ENCODE assay signal across 10 mouse cellular contexts in the genomic region with DNA sequence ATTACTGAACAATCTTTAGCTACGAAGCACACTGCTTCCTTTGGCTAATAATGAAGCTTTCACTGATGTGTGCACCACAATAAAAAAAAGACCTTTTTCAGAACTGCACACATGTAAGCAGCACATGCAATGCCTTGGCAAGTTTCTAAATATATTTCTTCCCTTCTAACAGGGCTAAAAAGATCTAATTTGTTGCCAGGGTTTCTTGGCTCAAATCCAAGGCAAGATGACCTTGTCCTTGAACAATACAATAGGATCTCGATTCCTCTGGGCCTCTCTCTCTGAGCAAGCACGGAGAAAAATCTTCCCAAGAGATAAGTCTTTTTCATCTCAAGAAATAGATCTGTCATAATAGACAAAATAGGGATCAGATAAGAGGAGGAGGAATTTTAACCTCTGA.
A peak's percentile ranks its signal among the peaks of the same experiment; 100 is the strongest.
DNase-seq lines count a peak whose midpoint lies in the region; ATAC-seq and TF ChIP-seq lines count a peak whose summit lies in the region.
"Had no signal": no experiment of that assay in that cellular context is flagged by ENCODE, and none has a peak within 500 bp of the region (broad histone marks: within the 10 kb centered on the region; RNA-seq: fewer than 3 reads in every experiment).

No protein-coding gene starts in this region.

- H3K27ac ChIP-seq in left cerebral cortex, adult 2 months = peak overlapping the region; percentile 3; the same call in 1 of the 2 replicates
- H3K27ac ChIP-seq in heart, embryonic 11.5 days (ENCODE audit: low read depth, low read length) = 0 out of 2 replicates have a peak overlapping the region, but pooled peaks have one; percentile 50
- H3K27ac ChIP-seq: liver, embryonic 15.5 days had no signal

- H3K27me3 ChIP-seq in heart, embryonic 11.5 days (ENCODE audit: control insufficient read depth, insufficient read depth, low read length) = no peaks in the 10 kb centered on the region
- H3K27me3 ChIP-seq: liver, embryonic 15.5 days had no signal

- H3K4me3 ChIP-seq in left cerebral cortex, adult 2 months = no peak overlapping the region
- H3K4me3 ChIP-seq in heart, embryonic 11.5 days (ENCODE audit: low read depth, low read length) = no peak overlapping the region
- H3K4me3 ChIP-seq: liver, embryonic 15.5 days had no signal

- H3K4me1 ChIP-seq in heart, embryonic 11.5 days (ENCODE audit: control insufficient read depth, insufficient read depth, low read length) = peaks cover 24% of the 10 kb centered on the region
- H3K4me1 ChIP-seq: liver, embryonic 15.5 days had no signal

- TF ChIP-seq CTCF in left cerebral cortex, adult 2 months (IDR thresholded peaks at IDR 0.05) = no peak

- peak; percentile 70 to 95 for DNase-seq in adrenal gland, adult (ENCODE audit: inconsistent age in 2 of 2, low spot score in 1 of 2)
- DNase-seq in adrenal gland, postnatal 4 days (ENCODE audit: low spot score in 2 of 2) = no peak
- DNase-seq in left cerebral cortex, adult 2 months (ENCODE audit: extremely low spot score in 1 of 2, low spot score in 2 of 2) = no peak
- DNase-seq in left cerebral cortex, adult 18-20 months (ENCODE audit: low spot score in 2 of 2) = no peak
- DNase-seq in kidney, postnatal 36 days = peak; percentile 49 to 69
- DNase-seq: right cerebral cortex, postnatal 4 days had no signal

- no peaks in the 10 kb centered on the region for H3K36me3 ChIP-seq in heart, embryonic 11.5 days (ENCODE audit: control insufficient read depth, insufficient read depth, low read length)
- H3K36me3 ChIP-seq: liver, embryonic 15.5 days had no signal

- peak overlapping the region; percentile 29; the same call in 1 of the 2 replicates for H3K4me2 ChIP-seq in heart, embryonic 11.5 days
- H3K4me2 ChIP-seq: liver, embryonic 15.5 days had no signal

- no peak overlapping the region for H3K9ac ChIP-seq in heart, embryonic 11.5 days (ENCODE audit: low read depth, low read length)
- H3K9ac ChIP-seq: liver, embryonic 15.5 days had no signal

- WGBS in heart, embryonic 11.5 days (ENCODE audit: insufficient replicate concordance) = 41% methylated on average over 3 of the region's 3 CpGs

- intact Hi-C loops in left cerebral cortex, adult 2 months (cut with DNase I) = no loop called here

- no peak for ATAC-seq in heart, embryonic 11.5 days (replicated peaks; ENCODE audit: insufficient number of reproducible peaks, low FRiP score, low TSS enrichment)
- no peak for ATAC-seq in inflammation-experienced regulatory T-cells, adult 6 months
- no peak for ATAC-seq in megakaryocyte, adult 5-6 weeks (ENCODE audit: poor library complexity, severe bottlenecking)

- no peaks in the 10 kb centered on the region for H3K9me3 ChIP-seq in heart, embryonic 11.5 days (replicated peaks; ENCODE audit: control insufficient read depth, low read length)
- H3K9me3 ChIP-seq: liver, embryonic 15.5 days had no signal

Comparison
In these comparisons a context has a peak if more than half of its experiments do, and no peak if none do; other contexts are left out.
1. DNase-seq: peak in adrenal gland, adult (2 of 2) and kidney, postnatal 36 days (2 of 2); none in adrenal gland, postnatal 4 days (0 of 2), left cerebral cortex, adult 2 months (0 of 2) and left cerebral cortex, adult 18-20 months (0 of 2).